Mouse (Mus musculus) kidney, adult 2 months (tissue): ENCODE measurements at regions not wholly inside any gene's neighbourhood (a gene's known extent, or its start where the extent isn't known, plus 50 kb on each side); places are given as distances from the start of the nearest gene placed in this dataset.

Experiments
- CTCF ChIP-seq: fragments of 200-500 bp; conservative IDR thresholded peaks from 2 replicates; pipeline ENCODE4 v1.5.1; 2011; ENCODE audit warnings: low read depth, mild to moderate bottlenecking, control low read depth, low read length, moderate library complexity, mixed read lengths; ENCODE audit not compliant: insufficient read depth, insufficient read length
- POLR2A ChIP-seq: fragments of 200-500 bp; IDR thresholded peaks from one replicate; pipeline ENCODE4 v1.6.1; 2011; ENCODE audit warnings: low read depth, low read length, control low read depth

- TF ChIP-seq CTCF (no peak), POLR2A (no peak)
Observed at GRCm38 (mm10) chr13:82942691-82943341, 561.0 kb upstream of the Mef2c start.
